Mouse (Mus musculus): Measurements from ENCODE around the gene Gstp3. TPM values are rescaled to one million over a fixed set of nuclear protein-coding genes. Genes with fewer than 3 reads are reported as not detected.
A peak's percentile ranks its signal among the peaks of the same experiment; 100 is the strongest.

The Gstp3 gene
- polyA plus RNA-seq (2016; fragmentation: Nextera tagmentation; extraction: Ambion mirVana): not detected in 2 replicates

DNA sequence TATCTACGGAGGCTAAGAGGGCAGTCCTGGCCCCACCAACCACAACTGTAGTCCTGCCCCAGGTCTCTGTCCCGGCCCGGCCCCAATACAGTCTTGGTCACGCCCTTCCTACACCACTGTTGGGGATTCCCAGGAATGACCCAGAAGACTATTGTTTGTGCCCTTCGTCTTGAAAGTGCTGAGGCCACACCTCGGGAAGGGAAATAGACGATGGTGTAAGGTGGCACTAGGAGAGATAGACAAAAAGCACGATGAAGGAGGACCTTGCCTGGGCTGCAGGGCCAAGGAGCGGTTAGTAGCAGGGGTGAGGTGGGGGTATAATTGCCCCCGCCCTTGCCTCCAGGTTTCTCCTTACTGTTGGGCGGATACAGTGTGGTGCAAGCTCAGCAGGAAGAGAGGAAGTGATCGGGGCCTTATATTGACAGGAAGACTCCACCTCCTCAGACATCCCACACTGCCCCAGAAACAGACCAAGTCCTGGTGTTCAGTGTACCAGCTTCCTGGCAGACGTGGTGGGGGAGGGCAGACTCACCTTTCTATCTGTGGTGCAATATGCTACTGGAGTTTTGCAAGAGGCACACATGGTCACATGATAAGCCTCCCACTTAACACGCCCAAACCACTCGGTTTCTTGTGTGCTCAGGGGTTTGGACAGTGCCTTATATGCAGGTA, at the start of gene Gstp3:
Gene Gstp3, minus strand, starts transcription at position 501 of the 672 bp plus-strand sequence.
- ATAC-seq (ENCODE audit: insufficient number of reproducible peaks, insufficient read depth, low FRiP score, low TSS enrichment, low read depth): no peak

DNA sequence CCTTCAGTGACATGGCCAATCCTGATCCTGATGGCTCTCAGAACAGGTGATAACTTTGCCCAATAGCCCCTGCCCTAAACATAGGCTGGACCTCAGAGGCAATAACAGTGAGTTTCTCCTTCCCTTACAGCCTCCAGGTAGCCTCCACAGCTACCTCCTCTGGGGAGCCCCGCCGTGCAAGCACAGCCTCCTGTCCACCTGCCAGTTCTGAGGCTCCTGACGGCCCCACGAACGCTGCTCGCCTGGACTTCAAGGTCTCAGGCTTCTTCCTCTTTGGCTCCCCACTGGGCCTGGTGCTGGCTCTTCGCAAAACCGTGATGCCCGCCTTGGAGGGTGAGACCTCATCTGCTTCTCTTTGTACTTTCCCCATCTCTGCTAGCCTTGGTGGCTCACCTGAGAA, 49.2 kb upstream of the Gstp3 start:
- peaks cover 26% of the 10 kb centered on the region for H3K36me3 ChIP-seq
- no peak overlapping the region for H3K4me2 ChIP-seq
- H3K4me3 ChIP-seq (replicated peaks): no peak overlapping the region
- no peak for ATAC-seq (ENCODE audit: insufficient number of reproducible peaks, insufficient read depth, low FRiP score, low TSS enrichment, low read depth)
- peaks cover 10% of the 10 kb centered on the region for H3K4me1 ChIP-seq (replicated peaks)
- no peak overlapping the region for H3K27ac ChIP-seq
- H3K27me3 ChIP-seq: no peaks in the 10 kb centered on the region
- H3K9me3 ChIP-seq: no peaks in the 10 kb centered on the region
- no peak overlapping the region for H3K9ac ChIP-seq (replicated peaks)
- WGBS: 87% methylated on average over 9 of the region's 9 CpGs

More for the DNA sequence above, at the start of gene Gstp3:
- 80% methylated on average over 15 of the region's 15 CpGs for WGBS
- H3K36me3 ChIP-seq: no peaks in the 10 kb centered on the region
- no peaks in the 10 kb centered on the region for H3K4me1 ChIP-seq (replicated peaks)
- H3K27ac ChIP-seq: no peak within 1 kb of the TSS
- H3K9me3 ChIP-seq: no peaks in the 10 kb centered on the region
- H3K9ac ChIP-seq (replicated peaks): no peak within 1 kb of the TSS
- H3K27me3 ChIP-seq: no peaks in the 10 kb centered on the region
- H3K4me2 ChIP-seq: no peak within 1 kb of the TSS
- H3K4me3 ChIP-seq (replicated peaks): no peak within 1 kb of the TSS

DNA sequence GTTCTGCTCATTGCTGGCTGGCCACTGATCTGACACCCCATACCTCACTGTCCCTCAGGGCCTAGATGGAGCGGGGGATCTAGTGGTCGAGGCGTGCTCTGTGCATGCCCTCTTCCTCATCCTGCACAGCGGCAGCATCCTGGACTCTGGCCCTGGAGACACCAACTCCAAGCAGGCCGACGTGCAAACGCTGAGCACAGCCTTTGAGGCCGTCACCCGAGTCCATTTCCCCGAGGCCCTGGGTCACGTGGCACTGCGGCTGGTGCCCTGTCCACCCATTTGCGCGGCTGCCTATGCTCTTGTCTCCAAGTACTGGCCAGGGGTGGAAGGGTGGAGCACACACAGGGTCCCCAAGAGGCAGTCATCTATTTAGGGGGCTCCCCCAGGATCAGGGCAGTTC, 47.3 kb upstream of the Gstp3 start:
- Histone ChIP-seq H3K4me3 (replicated peaks) (no peak overlapping the region), H3K27ac (no peak overlapping the region), H3K9me3 (no peaks in the 10 kb centered on the region), H3K27me3 (peaks cover 18% of the 10 kb centered on the region), H3K4me1 (replicated peaks) (peaks cover 4% of the 10 kb centered on the region; the same call in 1 of the 2 replicates), H3K9ac (replicated peaks) (no peak overlapping the region), H3K36me3 (peaks cover 10% of the 10 kb centered on the region), H3K4me2 (no peak overlapping the region)
- no peak for ATAC-seq (ENCODE audit: insufficient number of reproducible peaks, insufficient read depth, low FRiP score, low TSS enrichment, low read depth)
- 88% methylated on average over 14 of the region's 14 CpGs for WGBS

DNA sequence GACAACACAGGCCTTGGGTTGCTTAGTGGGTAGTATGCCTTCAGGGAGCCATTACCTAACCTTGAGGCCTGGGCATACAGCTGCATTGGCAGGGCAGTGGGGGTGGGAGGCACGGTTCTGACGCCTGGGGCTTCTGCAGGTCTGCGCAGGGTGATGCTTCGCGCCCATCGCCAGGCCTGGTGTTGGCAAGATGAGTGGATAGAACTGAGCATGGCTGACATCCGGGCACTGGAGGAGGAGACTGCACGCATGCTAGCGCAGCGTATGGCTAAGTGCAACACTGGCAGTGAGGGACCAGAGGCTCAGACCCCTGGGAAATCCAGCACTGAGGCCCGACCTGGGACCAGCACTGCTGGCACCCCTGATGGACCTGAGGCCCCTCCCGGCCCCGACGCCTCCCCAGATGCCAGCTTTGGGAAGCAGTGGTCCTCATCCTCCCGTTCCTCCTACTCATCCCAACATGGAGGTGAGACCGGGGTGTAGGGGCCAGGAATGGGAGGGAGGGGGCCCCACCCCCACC, 45.4 kb upstream of the Gstp3 start:
- Histone ChIP-seq H3K36me3 (peaks cover 6% of the 10 kb centered on the region; the same call in 1 of the 2 replicates), H3K4me1 (replicated peaks) (peaks cover 23% of the 10 kb centered on the region), H3K27me3 (peaks cover 37% of the 10 kb centered on the region), H3K27ac (no peak overlapping the region), H3K4me3 (replicated peaks) (no peak overlapping the region), H3K4me2 (no peak overlapping the region), H3K9ac (replicated peaks) (peak overlapping the region; percentile 18; the same call in 1 of the 2 replicates), H3K9me3 (no peaks in the 10 kb centered on the region)
- 90% methylated on average over 16 of the region's 16 CpGs for WGBS
- ATAC-seq (ENCODE audit: insufficient number of reproducible peaks, insufficient read depth, low FRiP score, low TSS enrichment, low read depth): no peak

DNA sequence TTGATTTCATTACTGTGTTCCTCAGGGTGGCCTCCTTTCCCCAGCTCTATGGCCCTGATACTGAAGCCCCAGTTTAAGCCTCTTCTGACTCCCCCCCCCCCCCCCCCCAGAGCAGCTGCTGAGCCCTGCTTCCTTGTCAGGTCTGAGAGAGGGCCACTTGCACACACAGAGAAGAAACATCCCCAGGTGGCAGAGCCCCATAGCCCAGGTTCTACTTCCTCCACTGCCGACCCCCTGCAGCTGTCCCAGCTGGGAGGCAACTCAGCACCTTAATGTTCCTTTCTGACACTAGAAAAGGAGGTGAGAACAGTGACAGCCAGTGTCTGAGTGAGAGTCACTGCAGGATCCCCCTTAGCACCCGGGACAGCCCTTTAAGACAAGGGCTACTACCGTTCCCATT, 44.4 kb upstream of the Gstp3 start:
- 62% methylated on average over 3 of the region's 3 CpGs for WGBS
- H3K27ac ChIP-seq: no peak overlapping the region
- no peak overlapping the region for H3K4me2 ChIP-seq

DNA sequence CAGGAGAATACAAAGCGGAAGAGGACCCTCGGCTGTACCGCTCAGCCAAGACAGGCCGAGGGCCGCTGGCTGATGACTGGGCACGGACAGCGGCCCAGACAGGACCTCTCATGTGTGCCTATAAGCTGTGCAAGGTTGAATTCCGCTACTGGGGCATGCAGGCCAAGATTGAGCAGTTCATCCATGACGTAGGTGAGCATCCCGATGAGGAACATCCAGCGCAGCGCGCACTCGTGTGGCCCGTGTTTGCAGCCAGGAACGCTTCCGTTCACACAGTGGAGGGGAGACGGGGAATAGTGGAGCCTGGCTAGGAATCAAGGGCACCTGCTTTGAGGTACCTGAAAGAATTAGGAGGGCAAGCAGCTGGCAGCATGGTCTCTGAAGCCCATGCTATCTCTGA, 43.9 kb upstream of the Gstp3 start:
- H3K9ac ChIP-seq (replicated peaks): no peak overlapping the region
- no peak overlapping the region for H3K27ac ChIP-seq
- H3K4me1 ChIP-seq (replicated peaks): peaks cover 37% of the 10 kb centered on the region
- H3K9me3 ChIP-seq: no peaks in the 10 kb centered on the region
- H3K36me3 ChIP-seq: peaks cover 6% of the 10 kb centered on the region; the same call in 1 of the 2 replicates
- no peak overlapping the region for H3K4me3 ChIP-seq (replicated peaks)
- H3K27me3 ChIP-seq: peaks cover 46% of the 10 kb centered on the region
- ATAC-seq (ENCODE audit: insufficient number of reproducible peaks, insufficient read depth, low FRiP score, low TSS enrichment, low read depth): no peak
- WGBS: 95% methylated on average over 18 of the region's 18 CpGs
- no peak overlapping the region for H3K4me2 ChIP-seq

More for the DNA sequence above, 44.4 kb upstream of the Gstp3 start:
- Histone ChIP-seq H3K36me3 (peaks cover 6% of the 10 kb centered on the region; the same call in 1 of the 2 replicates), H3K27me3 (peaks cover 46% of the 10 kb centered on the region), H3K4me1 (replicated peaks) (peaks cover 32% of the 10 kb centered on the region), H3K4me3 (replicated peaks) (no peak overlapping the region), H3K9me3 (no peaks in the 10 kb centered on the region), H3K9ac (replicated peaks) (no peak overlapping the region)
- no peak for ATAC-seq (ENCODE audit: insufficient number of reproducible peaks, insufficient read depth, low FRiP score, low TSS enrichment, low read depth)

DNA sequence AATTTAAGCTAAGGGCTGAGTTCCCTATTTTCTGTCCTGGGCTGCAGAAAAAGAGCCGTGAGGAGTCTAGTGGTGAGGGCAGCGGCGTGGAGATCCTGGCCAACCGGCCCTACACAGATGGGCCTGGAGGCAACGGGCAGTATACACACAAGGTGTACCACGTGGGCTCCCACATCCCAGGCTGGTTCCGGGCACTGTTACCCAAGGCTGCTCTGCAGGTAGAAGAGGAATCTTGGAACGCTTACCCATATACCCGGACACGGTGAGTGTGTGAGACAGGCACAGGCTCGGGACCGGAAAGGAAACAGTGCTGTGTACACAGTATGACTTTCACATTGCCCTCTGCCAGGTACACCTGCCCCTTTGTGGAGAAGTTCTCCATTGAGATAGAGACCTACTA, 43.3 kb upstream of the Gstp3 start:
- H3K9me3 ChIP-seq: no peaks in the 10 kb centered on the region
- 91% methylated on average over 12 of the region's 12 CpGs for WGBS
- peaks cover 6% of the 10 kb centered on the region; the same call in 1 of the 2 replicates for H3K36me3 ChIP-seq
- no peak overlapping the region for H3K4me2 ChIP-seq
- H3K9ac ChIP-seq (replicated peaks): no peak overlapping the region
- peaks cover 41% of the 10 kb centered on the region for H3K4me1 ChIP-seq (replicated peaks)
- H3K4me3 ChIP-seq (replicated peaks): no peak overlapping the region
- no peak overlapping the region for H3K27ac ChIP-seq
- no peak for ATAC-seq (ENCODE audit: insufficient number of reproducible peaks, insufficient read depth, low FRiP score, low TSS enrichment, low read depth)
- H3K27me3 ChIP-seq: peaks cover 46% of the 10 kb centered on the region

DNA sequence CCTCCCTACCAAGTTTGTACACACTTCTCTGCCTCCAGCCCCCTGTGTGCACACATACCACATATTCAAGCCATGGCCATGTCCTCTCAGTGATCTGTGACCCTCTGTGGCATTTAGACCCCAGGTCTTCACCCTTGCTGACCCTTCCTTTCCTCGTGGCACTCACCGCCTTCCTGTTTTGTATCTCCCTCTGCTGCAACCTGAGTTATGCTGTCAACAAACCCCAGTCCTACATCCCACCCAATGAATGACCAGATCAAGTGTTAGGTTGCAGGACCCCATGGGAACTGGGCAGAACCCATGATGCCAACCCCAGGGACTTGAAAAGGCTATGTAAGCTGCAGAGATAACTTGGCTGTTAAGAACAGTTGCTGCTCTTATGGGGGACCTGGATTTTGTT, 42.7 kb upstream of the Gstp3 start:
- H3K9me3 ChIP-seq: no peaks in the 10 kb centered on the region
- 84% methylated on average over 2 of the region's 2 CpGs for WGBS
- H3K9ac ChIP-seq (replicated peaks): no peak overlapping the region
- H3K4me3 ChIP-seq (replicated peaks): no peak overlapping the region
- H3K4me1 ChIP-seq (replicated peaks): peaks cover 44% of the 10 kb centered on the region
- H3K4me2 ChIP-seq: no peak overlapping the region
- ATAC-seq (ENCODE audit: insufficient number of reproducible peaks, insufficient read depth, low FRiP score, low TSS enrichment, low read depth): no peak
- H3K36me3 ChIP-seq: peaks cover 6% of the 10 kb centered on the region; the same call in 1 of the 2 replicates
- no peak overlapping the region for H3K27ac ChIP-seq
- peaks cover 46% of the 10 kb centered on the region for H3K27me3 ChIP-seq

DNA sequence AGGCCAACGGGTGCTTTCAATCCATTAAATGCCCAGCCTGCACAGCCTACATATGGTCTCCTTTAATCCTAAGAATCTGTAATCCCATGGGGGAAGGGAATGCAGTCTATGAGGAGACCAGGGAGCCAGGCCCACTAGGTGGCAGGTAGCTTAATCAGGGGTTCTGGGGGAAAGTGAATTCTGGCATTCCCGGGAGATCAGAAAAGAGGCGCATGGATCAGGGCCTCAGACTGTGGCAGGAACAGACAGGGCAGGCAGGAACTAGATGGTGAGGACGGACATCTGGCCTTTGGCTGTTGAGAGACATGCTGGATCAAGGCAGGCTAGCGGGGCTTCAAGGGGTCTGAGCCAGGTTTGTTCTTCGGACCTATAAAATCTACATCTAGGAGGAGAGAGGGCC, 42.1 kb upstream of the Gstp3 start:
- Histone ChIP-seq H3K36me3 (peaks cover 6% of the 10 kb centered on the region; the same call in 1 of the 2 replicates), H3K9me3 (no peaks in the 10 kb centered on the region), H3K27ac (no peak overlapping the region), H3K4me2 (peak overlapping the region; percentile 95), H3K4me3 (replicated peaks) (peak overlapping the region; percentile 51), H3K4me1 (replicated peaks) (peaks cover 46% of the 10 kb centered on the region), H3K27me3 (peaks cover 46% of the 10 kb centered on the region), H3K9ac (replicated peaks) (peak overlapping the region; percentile 66; the same call in 1 of the 2 replicates)
- 59% methylated on average over 6 of the region's 6 CpGs for WGBS
- ATAC-seq (ENCODE audit: insufficient number of reproducible peaks, insufficient read depth, low FRiP score, low TSS enrichment, low read depth): no peak

DNA sequence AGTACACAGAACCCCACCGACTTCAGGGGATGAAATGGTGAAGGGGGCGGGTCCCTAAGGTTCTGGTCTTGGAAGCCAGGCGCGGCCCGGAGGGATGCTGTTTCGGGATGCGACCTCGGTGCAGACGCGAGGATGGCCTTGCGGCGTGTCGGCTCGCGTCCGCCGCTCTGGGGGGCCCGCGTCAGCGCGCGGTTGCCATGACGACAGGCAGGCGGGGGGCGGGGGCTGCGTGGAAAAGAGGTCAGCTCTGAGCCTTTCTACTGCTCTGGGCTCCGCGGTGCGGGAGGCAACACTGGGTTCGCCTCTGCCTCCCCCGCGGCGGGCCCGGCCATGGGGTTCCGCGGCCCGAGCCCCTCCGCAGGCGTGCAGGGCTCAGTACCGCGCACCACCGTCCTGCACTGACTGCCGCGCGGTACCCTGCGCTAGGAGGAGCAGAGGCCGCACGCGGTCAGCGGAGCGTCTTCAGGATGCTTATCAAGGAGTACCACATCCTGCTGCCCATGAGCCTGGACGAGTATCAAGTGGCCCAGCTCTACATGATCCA, 41.4 kb upstream of the Gstp3 start:
- Histone ChIP-seq H3K9ac (replicated peaks) (peak overlapping the region; percentile 66), H3K4me3 (replicated peaks) (peak overlapping the region; percentile 51), H3K27me3 (peaks cover 46% of the 10 kb centered on the region), H3K9me3 (no peaks in the 10 kb centered on the region), H3K27ac (no peak overlapping the region), H3K36me3 (peaks cover 6% of the 10 kb centered on the region; the same call in 1 of the 2 replicates), H3K4me1 (replicated peaks) (peaks cover 52% of the 10 kb centered on the region), H3K4me2 (peak overlapping the region; percentile 95)
- ATAC-seq (ENCODE audit: insufficient number of reproducible peaks, insufficient read depth, low FRiP score, low TSS enrichment, low read depth): no peak
- WGBS: 1% methylated on average over 48 of the region's 52 CpGs

DNA sequence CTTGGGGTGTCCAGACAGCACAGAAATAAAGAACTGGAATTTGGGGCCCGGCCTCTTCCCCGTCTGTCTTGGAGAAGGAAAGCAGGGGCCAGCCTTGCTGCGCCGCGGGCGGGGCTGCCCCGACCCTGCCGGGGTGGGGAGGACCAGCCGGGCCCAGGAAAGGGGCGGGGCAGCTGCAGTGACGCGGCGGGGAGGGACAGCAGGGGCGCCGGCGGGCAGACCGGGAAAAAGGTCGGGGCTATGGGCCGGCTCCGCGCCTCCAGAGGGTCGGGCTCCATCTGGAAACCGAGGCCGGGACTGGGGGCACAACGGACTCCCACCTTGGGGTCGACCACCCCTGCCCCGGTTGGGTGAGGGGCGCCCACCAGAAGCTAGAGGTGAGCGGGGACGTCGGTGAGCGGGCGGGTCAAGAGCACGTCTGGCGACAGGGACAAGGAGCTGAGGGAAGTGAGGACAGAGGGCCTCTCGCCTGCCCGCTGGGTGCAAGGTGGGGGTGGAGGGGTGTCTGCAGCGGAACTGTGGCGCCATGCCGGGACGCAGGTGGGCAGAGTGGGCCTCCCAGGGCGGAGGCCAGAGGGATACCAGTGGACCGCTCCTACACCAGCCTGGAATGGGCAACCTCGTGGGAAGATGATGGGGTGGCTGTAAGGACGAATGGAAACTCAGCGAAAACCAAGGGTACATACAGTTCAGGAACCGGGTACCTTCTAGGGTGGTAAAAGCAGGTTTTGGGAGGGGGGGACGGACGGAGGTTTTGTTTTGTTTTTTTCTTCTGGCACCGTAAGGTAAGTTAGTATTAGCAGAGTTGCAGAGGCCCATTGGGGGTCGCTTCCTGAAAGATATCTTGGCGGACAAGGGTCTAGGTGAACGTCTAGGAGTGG, 40.7 kb upstream of the Gstp3 start, which contains the start of gene Pitpnm1:
Gene Pitpnm1, plus strand, starts transcription at position 162 of the 881 bp plus-strand sequence.
- Histone ChIP-seq H3K27ac (no peak within 1 kb of the TSS), H3K27me3 (peaks cover 46% of the 10 kb centered on the region), H3K4me1 (replicated peaks) (peaks cover 52% of the 10 kb centered on the region)

More for the DNA sequence above, 40.7 kb upstream of the Gstp3 start, which contains the start of gene Pitpnm1:
- Histone ChIP-seq H3K4me2 (peak within 1 kb of the TSS; percentile 95), H3K9me3 (no peaks in the 10 kb centered on the region), H3K36me3 (peaks cover 6% of the 10 kb centered on the region; the same call in 1 of the 2 replicates), H3K9ac (replicated peaks) (peak within 1 kb of the TSS; percentile 66), H3K4me3 (replicated peaks) (peak within 1 kb of the TSS; percentile 51)
- WGBS: 1% methylated on average over 53 of the region's 53 CpGs
- no peak for ATAC-seq (ENCODE audit: insufficient number of reproducible peaks, insufficient read depth, low FRiP score, low TSS enrichment, low read depth)
